Mouse (Mus musculus): Measurements from ENCODE around the gene Gpr153.

The Gpr153 gene

GRCm38 (mm10) chr4:152290991-152291390 is 17.0 kb downstream of the Gpr153 start:
- no peak for DNase-seq

DNA sequence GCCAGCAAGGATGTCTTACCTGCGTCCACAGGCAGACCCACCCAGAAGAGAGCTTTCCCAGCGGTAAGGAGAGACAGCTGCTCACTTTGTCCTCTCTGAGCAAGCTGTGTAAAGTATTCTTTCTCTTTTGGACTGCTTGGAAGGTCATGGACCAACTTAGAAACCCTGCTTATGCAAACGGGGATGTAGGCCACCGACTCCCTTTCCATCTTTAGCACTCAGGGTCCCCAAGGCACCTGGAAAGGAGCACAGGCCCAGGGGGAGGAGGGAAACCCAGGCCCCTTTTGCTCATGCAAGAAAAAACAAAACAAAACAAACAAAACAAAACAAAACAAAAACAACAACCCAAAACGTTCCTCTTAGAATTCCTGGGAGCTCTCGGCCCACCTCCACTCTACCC is 17.5 kb downstream of the Gpr153 start, which contains the start of gene Hes3:
Hes3 (minus strand) TSS at position 101 of the 400 bp plus-strand sequence.
- no peak for DNase-seq

- no peak for DNase-seq
Measured at GRCm38 (mm10) chr4:152292102-152292765, 18.2 kb downstream of the Gpr153 start.

DNA sequence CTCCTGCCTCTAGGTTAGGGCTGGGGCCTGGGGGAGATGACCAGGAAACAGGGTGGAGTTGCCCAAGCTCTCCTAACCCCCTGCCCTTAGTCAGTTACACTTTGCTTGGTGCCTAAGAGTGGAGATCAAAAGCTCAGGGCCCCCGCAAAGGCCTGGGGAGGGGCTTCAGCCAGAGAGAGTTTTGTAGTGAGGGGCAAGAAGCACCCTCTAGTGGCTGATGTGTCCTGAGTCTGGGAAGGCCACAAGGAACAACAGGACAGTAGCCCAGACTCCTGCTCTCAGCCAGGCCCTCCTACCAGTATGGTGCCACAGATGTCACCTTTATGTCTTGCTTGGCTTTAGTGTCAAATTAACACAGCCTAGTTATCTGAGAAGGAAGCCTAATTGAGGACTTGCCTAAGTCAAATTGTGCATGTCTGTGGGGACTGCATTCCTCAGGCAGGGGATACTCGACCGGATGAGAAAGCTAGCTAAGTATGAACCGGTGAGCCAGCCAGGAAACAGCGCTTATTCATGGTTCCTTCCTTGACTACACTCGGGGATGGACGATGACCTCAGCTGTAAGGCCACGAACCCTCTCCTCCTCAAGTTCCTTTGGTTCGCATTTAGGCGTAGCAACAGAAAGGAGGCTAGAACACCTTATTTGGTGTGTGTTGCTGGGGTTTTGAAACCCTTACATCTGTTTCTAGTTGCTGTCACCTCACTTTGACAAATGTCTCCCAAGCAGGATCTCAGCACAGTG is 20.3 kb downstream of the Gpr153 start:
- DNase-seq = no peak

DNA sequence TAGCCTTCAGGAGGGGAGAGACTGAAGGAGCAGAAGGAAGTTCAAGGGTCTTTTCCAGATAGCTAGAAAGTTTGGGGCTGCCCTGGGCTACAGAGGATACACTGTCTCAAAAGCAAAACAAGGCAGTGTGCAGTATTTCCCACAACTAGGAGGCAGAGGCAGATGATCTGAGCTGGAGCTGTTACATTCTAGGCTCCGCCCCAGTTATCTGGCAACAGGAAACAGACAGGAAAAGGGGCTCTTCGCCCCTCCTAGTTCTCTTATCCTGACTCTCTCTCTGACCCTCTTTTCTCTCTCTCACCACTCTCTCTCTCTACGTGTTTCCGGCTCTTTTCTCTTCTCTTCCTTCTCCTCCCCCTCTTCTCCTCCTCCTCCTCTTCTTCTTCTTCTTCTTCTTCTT is 21.9 kb downstream of the Gpr153 start:
- DNase-seq = peak; percentile 48

DNA sequence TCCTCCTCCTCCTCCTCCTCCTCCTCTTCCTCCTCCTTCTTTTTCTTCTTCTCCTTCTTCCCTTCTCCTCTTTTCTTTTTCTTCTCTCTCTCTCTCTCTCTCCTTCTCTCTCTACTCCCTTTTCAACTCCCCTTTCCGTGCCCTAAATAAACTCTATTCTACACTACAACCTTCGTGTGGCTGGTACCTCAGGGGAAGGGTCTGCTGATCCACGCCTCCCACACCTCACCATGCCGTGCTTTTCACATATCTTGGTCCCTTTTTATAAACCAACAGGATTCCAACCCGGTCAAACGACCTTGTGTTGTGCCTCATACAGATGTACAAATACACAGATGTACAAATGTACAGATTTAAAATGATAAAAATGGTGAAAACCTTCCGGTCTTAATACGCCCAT is 22.3 kb downstream of the Gpr153 start:
- peak; percentile 28 for DNase-seq

GRCm38 (mm10) chr4:152296874-152297861 is 23.1 kb downstream of the Gpr153 start, which contains the start of gene Icmt:
Icmt (plus strand) TSS chr4:152297227.
- DNase-seq = peak; percentile 100

- DNase-seq = no peak
Measured at GRCm38 (mm10) chr4:152298836-152299235, 24.8 kb downstream of the Gpr153 start.

DNA sequence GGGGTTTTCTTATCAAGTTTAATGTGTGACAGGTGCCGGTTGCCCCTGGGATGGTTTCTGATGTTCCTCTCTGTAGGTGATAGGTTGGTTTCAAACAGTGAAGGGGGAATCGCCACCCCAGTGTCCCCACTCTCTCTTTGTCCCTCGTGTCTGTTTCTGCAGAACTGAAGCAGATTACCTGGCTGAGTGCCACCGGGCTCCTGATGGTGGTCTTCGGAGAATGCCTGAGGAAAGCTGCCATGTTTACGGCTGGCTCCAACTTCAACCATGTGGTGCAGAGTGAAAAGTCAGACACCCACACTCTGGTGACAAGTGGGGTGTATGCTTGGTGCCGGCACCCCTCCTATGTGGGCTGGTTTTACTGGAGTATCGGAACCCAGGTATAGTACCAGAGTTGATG is 26.3 kb downstream of the Gpr153 start:
- DNase-seq = no peak

DNA sequence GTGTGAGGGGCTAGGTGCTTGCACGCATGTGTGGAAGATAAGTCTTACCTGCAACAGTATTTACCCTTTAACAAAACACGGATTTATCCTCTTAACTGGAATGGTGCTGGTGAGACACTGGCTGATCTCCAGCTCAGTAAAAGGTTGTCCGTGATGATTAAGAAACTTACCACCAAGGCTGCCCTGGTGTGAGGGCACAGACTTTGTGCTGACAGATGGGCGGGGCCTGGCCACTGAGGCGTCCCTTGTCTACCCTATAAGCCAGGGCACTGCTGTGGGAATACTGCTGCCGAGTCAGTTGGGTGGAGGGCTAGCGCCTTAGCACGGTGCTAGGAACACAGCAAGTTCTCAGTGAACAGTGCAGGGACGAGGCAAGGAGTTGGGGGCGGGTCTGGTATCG is 28.0 kb downstream of the Gpr153 start:
- DNase-seq = no peak

DNA sequence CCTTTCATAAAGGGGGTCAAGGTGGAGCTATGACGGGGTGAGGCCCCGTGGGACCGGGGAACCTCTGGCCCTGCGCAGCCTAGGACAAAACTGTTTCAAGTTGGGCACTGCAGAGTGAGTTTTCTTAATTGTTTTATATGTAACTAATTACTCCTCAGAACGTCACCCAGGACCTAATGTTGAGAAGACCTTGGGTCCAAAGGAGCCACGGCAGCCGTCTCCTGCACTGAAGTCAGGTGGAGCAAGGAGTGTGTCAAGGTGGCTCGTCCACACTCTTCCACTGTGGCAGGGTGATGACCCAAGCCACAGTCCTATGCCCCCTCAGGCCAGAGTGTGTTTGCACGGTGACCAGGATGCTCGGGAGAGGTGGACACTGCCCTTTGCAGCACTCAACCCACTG is 29.1 kb downstream of the Gpr153 start:
- DNase-seq = no peak

- DNase-seq = no peak
Measured at GRCm38 (mm10) chr4:152304685-152305084, 30.7 kb downstream of the Gpr153 start.

- DNase-seq = no peak
Measured at GRCm38 (mm10) chr4:152305991-152306390, 32.0 kb downstream of the Gpr153 start.

- no peak for DNase-seq
Measured at GRCm38 (mm10) chr4:152307542-152307941, 33.5 kb downstream of the Gpr153 start.

DNA sequence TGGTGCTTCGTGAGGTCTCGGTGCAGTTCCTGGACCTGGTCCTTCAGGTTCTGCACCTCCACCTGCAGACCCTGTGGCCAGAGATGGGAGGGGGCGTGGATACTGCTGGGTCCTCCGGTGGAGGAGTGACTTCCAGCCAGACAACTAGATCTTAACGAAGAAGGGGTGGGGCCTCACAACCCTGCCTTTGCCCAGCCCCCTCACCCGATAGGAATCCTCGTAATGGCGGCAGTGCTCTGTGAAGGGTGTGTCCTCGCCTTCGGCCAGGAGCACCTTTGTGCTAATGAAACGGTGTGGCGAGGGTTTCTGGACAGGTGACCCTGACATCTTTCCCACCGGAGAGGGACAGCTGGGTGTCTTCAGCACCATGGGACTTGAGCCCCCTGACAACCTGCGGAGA is 38.2 kb downstream of the Gpr153 start:
- DNase-seq = no peak

- DNase-seq = no peak
Measured at GRCm38 (mm10) chr4:152313211-152313632, 39.2 kb downstream of the Gpr153 start.

GRCm38 (mm10) chr4:152313934-152314333 is 39.9 kb downstream of the Gpr153 start:
- DNase-seq = no peak

DNA sequence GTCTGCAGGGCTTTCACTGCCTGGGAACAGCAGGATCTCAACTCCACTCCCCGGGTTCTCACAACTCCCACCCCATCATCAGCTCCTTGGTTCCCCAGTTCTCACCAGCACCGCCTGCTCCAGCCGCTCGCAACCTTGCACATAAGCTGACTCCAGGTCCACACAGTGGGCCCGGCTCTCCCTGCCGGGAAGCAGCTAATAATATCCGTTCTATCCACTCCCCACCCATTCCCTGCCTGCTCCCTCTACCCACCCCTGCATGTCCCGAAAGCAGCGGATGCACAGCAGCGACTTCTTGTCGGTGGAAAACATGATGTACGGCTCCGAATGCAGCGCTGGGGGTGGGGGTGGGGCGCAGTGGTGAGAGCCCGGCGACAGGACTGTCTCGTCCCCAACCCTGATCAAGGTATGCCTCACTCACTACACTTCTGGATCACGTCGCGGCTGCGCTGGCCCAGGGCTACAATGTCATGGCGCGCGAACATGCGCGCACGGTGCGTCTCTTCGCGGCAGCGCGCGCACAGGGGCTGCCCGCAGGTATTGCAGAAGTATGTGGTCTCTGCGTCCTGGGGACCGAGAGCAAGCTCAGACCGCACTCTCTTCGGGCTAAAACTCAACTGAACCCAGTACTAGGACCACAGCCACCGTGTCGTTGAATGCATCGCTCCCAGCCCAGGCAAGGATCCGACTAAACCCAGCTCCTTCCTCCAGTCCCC is 41.6 kb downstream of the Gpr153 start:
- no peak for DNase-seq

DNA sequence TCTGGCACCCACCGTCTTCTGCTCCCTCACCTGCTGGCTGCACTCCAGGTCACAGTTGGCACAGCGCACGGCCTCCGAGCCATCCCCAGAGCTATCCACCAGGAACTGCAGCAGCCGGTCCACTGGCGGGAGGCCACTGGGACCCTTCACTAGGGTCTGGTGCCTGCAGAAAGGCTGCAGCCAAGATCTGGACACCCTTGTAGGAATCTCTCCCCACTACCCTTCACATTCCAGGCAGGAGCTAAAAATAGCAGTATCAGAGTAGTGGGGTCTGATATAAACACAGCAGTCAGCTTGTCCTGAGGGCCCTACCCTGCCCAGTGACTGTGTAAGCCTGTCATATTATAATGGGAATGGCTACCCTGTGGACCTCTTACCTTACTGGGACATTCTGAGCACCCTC is 43.6 kb downstream of the Gpr153 start:
- no peak for DNase-seq

DNA sequence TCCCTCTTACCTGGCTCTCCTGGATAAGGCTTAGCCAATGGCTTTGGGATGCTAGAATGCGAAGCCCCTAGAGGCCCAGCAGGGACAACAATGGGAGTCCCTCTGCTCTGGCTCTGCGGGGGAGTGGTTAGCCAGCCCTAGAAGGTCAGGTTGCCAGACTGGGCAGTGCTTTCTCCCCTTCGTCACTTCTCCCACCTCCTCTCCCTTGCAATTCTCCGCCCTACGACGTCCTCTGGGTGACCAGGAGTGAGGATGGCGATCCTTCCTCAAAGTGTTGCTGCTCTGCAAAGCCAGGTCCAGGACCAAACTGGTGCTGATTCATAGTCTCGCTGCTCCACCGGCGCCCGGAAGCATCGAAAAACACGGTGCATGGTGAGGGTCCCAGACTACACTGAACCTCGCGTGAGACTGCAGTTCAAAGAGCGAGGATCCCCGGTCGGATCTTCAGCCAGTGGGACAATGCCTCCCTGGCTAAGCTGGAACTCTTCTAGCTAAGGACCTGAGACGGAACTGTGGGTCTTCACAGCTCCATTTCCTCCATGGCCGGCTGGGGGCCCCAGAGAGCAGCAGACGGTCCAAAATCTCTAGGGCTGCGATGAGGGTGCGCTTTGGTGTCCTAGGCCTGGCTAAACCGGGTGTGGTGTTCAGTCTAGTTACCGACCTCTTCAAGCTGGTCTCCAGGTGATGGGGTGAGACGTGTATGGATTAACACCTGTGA is 44.6 kb downstream of the Gpr153 start, which contains the start of gene Rnf207:
Rnf207 (minus strand) TSS at position 477 of the 718 bp plus-strand sequence.
- DNase-seq = peak; percentile 48

DNA sequence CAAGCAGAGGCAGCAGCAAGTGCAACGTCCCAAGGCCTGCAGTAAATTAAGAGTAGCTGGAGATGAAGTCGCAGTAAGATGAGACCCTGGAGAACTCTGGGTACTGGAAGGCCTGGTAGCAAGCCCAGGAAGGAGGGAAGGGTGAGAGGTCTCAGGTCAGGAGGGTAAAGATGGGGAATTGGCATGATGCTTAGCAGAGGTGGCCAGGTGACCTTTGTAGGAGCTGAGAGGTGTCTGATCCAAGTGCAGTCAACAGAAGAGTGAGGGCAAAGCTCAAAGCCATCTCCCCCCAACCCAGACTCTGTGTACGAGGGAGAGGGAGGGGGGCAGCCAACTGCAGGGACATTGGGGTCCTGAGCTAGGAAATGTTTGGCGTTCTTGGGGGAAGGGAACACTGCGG is 47.4 kb downstream of the Gpr153 start:
- no peak for DNase-seq
